Mouse (Mus musculus): ENCODE results near the gene Srrm4.

Srrm4 gene

GRCm38 (mm10) chr5:116486135-116486534 lies 105.5 kb downstream of the Srrm4 start:
- no peak for DNase-seq

DNA sequence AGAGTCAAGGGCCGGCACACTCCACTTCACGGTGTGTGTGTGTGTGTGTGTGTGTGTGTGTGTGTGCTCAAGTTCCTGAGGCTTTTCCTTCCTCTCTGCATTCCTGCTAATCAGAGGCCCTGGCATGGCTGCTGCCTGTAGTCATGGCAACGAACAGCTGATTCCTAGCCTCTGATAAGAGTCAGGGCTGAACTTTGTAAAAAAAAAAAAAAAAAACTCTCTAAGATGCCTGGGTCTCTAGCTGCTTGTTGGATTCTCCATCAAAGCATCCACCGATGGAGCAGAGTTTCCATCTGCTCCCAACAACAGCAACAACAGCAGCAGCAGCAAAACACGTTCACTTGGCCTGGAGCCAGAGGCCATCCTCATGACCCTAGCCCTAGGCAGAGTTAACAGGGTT lies 106.5 kb downstream of the Srrm4 start:
- DNase-seq: no peak

GRCm38 (mm10) chr5:116484236-116484635 lies 107.4 kb downstream of the Srrm4 start:
- peak; percentile 58 to 76 for DNase-seq

DNA sequence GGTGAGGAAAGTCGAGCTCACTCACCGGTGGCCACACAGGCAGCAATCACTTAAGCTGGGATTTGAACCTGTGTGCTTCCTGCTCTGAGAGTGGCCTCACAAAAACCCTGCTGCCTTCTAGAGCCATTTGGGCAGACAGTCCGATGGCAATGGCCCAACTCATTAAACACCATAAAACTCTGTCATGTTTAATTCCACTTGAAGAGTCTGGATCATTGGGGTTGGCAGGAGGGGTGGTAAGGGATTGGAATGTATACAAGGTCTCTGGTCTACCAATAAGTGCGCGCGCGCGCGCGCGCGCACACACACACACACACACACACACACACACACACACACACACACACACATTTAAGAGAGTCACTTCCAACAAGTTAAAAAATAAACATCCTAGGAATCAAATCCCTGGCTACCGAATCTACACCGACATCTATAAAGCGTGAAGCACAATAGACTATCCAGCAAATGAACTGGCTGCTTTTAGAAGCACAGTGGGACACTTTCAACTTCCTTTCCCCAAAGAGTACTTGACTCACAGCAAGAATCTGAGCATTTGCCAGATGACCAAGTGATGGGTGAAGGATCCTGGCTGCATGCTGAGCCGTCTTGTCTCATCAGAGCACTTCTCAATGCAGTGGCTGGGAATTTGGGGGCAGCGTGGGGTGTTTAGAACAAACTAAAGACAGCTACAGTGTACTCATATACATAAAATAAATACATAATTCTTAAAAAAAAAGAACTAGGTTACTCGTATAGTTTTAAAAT lies 112.8 kb downstream of the Srrm4 start:
- DNase-seq: peak in 1 of 2 experiments; percentile 45

GRCm38 (mm10) chr5:116476006-116476405 lies 115.6 kb downstream of the Srrm4 start:
- DNase-seq: peak; percentile 74 to 77

DNA sequence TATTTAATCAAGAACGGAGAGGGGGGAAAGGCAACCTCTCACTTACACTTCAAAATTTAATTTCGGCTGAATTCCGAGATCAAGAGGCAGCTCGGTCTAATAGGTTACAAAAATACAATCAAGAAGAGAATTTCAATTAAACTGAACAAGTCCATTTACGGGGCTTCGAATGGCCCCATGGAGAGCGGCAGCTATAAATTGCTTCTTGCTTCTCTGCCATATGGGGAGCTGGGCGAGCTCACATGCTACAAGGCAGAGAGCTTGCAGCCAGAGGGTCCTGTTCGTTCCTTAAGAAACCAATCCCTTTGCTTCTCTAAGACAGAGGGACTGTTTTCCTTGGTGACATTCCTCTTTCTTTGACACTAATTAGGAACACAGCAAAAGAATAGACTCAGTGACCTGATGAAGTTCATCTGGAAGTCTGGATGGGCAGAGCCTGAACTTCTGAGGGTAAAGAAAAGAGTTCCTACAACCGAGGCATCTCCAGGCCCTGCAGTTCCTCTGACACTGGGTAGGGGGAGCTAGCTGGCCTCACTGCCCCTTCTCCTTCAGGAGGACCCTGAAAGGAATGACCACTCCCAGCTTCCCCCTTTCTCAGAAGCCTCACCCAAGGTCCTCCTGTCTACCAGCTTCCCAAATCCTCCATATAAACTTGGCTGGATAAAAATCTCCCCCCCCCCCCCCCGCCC lies 130.1 kb downstream of the Srrm4 start:
- no peak for DNase-seq

DNA sequence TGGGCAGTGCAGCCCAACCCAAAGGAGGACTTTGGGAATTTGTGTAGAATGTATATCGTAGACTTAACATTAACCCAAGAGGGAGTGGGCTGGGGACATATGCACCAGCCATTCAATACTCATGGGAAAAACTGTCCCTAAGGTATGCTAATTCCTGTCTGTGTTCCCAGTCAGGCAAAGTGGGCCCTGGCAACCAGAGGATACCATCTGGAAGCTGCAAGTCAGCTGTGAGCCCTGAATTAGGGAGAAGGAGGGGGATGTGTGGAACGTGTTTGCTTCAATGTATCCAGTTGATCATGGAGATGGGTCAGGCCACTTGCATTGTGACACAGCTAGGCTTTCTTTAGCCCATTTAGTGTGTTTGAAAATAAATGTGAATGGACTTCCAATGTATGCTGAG lies 131.6 kb downstream of the Srrm4 start:
- no peak for DNase-seq

- DNase-seq: no peak
Measured at GRCm38 (mm10) chr5:116457791-116458190, 133.8 kb downstream of the Srrm4 start.

GRCm38 (mm10) chr5:116456796-116457515 lies 134.7 kb downstream of the Srrm4 start:
- DNase-seq: no peak

GRCm38 (mm10) chr5:116453401-116453851 lies 138.2 kb downstream of the Srrm4 start:
- peak; percentile 90 for DNase-seq

GRCm38 (mm10) chr5:116450901-116451300 lies 140.7 kb downstream of the Srrm4 start:
- no peak for DNase-seq

DNA sequence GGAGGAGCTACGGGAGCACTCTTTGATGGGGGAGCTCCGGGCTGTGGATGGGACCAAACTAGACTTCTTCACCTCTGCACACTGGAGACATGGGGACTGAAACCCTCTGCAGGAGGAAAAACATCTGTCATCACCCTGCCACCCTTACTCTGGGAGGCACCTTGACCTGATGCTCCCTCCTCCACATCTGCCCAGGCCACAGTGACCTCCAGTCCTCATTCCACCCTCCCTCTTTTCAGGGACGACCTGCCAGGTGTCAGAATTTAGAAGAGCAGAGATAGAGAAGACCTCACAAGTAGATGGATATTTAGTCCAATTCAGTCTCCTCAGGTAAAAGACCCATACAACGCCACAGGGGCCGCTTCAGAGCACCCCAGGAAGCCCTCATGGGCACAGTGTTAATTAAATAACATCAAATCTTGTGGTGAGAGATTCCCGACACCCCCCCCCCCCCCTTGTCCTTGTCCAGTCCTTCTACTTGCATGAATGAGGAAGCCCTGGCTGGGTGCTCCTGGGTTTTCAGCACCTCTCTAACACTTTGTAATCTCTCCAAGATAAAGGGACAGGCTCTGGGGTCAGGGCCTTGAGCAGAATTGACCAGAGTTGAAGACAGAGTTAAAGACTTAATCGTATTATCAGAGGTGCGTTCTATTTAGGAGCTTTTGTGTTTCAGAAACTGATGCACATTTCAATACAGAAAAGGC lies 141.9 kb downstream of the Srrm4 start:
- DNase-seq: no peak

GRCm38 (mm10) chr5:116448409-116449191 lies 143.0 kb downstream of the Srrm4 start:
- peak; percentile 52 to 74 for DNase-seq

DNA sequence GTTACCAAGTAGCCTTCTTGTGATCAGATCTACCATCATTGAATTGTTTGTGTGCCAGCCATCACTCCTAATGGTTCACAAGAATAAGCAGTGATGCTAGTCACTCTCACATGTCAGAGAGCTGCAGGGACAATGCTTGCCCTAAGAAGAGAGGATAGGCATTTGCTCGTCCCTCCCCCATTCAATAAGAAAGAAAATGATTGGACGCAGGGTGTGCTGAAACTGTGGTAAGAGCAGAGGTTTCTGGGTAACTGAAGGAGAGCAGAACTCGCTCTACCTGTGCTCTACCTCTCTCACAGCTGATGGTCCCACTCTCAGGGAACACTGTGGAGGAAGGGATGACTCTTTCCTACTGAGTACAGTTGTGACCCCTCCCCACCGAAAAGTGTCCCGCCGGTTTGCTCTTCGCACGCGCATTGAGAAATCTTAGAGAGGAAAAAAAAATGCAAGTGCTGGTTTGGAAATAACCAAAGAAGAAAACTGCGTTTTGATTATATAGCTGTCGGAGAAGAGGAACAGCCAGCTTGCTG lies 143.7 kb downstream of the Srrm4 start:
- DNase-seq: no peak

DNA sequence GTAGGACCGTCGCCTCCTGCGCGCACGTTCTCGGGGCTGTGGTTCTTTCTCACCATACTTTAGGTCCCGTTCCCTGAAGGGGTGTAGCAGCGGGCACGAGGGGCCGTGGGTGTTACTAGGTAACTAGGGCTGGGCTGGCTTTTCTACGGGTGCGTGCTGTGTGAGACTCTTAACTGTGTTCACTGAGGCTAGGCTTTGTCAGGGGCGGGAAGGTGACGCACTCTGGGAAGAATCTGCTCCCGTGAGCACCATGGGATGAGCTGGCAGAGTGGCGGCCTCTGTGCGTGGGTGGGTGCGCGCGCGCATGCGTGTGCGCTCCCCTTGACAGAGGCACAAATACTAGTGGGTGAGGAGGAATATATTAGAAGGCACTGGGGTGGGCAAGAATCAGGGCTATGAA lies 145.1 kb downstream of the Srrm4 start:
- no peak for DNase-seq

DNA sequence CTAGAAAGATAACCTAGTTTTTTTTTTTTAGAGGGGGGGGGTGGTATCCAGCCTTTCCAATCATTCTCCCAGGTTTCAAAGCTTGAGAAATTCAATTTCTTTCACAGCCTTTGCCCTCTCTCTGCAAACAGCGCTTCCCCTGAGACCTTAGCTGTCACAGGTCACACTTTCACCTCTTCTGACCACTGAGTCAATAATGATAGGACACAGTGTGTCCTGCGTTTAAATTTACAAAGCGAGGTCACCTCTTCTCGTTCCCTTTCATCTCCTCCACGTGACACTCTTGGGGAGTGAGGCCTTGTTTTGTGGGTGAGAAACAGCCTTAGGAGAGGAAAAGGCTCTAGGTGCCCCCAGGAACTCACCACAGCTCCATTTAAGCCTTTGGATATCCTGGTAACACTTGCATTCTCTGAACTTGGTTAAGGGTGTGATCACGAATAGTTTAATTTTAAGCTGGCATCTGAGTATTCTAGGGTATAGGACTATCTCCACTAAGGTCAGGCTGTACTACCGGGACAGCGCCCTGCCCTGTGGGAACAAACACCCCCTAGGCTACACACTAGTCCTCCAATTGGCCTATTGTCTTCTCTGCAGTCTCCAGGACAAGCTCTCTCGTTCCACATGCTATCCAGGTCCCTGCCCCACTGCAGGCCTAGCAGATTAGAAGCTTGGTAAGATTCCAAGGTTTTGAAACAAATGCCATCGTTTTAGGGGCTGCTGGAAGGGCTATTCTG lies 145.8 kb downstream of the Srrm4 start:
- no peak for DNase-seq

DNA sequence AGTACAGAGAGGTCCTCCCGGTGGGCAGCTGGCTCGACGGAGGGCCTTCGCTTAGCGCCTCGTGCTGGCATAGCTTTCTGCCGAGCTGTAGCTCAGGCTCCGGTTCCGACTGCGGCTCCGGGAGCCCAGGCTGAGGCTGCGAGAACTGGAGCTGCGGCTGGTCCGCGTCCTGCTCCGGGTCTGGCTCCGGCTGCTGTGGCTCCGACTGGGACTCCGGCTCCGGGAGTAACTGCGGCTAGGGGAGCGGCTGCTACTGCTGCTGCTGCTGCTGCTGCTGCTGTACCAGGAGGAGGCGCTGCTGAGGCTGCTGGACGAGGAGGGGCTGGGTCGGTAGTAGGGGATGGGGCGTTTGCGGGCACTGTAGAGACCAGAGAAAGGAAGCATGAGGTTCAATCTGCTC lies 147.1 kb downstream of the Srrm4 start:
- DNase-seq: peak; percentile 63 to 80

DNA sequence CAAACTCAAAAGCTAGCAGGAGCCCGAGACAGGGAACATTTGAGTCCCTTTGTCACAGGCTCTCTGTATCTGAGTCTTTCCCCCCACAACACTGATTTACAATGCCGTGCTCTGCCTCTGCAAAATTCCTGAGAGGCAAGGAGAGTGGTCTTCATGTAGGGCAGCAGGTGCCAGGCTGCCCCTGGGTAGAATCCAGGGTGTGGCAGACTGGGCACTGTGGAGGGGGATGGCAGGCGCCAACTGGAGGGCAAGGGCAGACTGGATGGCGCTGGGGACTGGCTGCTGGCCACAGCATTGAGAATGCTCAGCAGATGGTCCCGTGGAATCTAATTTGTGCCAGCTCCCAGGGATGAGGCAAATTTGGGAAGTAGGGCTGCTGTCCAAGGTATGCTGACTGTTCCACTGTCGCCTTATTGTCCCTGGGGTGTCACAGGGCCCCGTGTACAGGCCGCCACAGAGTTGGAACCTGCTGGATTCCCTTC lies 148.1 kb downstream of the Srrm4 start:
- DNase-seq: peak; percentile 92 to 96

GRCm38 (mm10) chr5:116442697-116443458 lies 148.7 kb downstream of the Srrm4 start:
- peak; percentile 48 to 59 for DNase-seq

GRCm38 (mm10) chr5:116440251-116440650 lies 151.4 kb downstream of the Srrm4 start:
- no peak for DNase-seq

Measured in cerebellum, postnatal 14 days (tissue).